Mouse (Mus musculus) heart, embryonic 12.5 days (tissue): Measurements from ENCODE around the gene Arl6ip4. TPM values are rescaled to one million over a fixed set of nuclear protein-coding genes. Genes with fewer than 3 reads are reported as not detected.

Experiments used
- ATAC-seq: fragments of 200-750 bp; cut with Nextera tagmentation; 2 replicates; pipeline ENCODE4 v1.8.0; 2017; ENCODE audit warnings: moderate TSS enrichment, moderate library complexity; ENCODE audit not compliant: insufficient number of reproducible peaks, low FRiP score
- H3K27ac ChIP-seq: fragments of 300-500 bp; sonication (generic); 2 replicates; pipeline ENCODE4 v1.5.1; 2016; ENCODE audit warnings: mild to moderate bottlenecking, moderate library complexity; ENCODE audit not compliant: poor library complexity, severe bottlenecking
- H3K27me3 ChIP-seq: fragments of 300-500 bp; sonication (generic); replicated peaks from 2 replicates; pipeline ENCODE4 v1.6.1; 2016; ENCODE audit warnings: mild to moderate bottlenecking, moderate library complexity
- H3K36me3 ChIP-seq: fragments of 300-500 bp; sonication (generic); 2 replicates; pipeline ENCODE4 v1.6.1; 2016; ENCODE audit warnings: mild to moderate bottlenecking, moderate library complexity
- H3K4me1 ChIP-seq: fragments of 300-500 bp; sonication (generic); replicated peaks from 2 replicates; pipeline ENCODE4 v1.6.1; 2016; ENCODE audit warnings: mild to moderate bottlenecking
- H3K4me2 ChIP-seq: fragments of 300-500 bp; sonication (generic); 2 replicates; pipeline ENCODE4 v1.6.1; 2016; ENCODE audit warnings: mild to moderate bottlenecking, moderate library complexity
- H3K4me3 ChIP-seq: fragments of 300-500 bp; sonication (generic); 2 replicates; pipeline ENCODE4 v1.5.1; 2016; ENCODE audit warnings: mild to moderate bottlenecking
- H3K9ac ChIP-seq: fragments of 300-500 bp; sonication (generic); 2 replicates; pipeline ENCODE4 v1.6.1; 2016; ENCODE audit warnings: mild to moderate bottlenecking, moderate library complexity
- H3K9me3 ChIP-seq: fragments of 300-500 bp; sonication (generic); replicated peaks from 2 replicates; pipeline ENCODE4 v1.6.1; 2016; ENCODE audit warnings: mild to moderate bottlenecking, moderate library complexity
- WGBS: fragments of 180-500 bp; shearing (Covaris S2); methylation state at CpG from one replicate; pipeline ENCODE4 v1.1.7; 2016; 5-methylcytosine and 5-hydroxymethylcytosine counted together
- polyA plus RNA-seq: library from polyadenylated mRNA; unstranded; fragments of >200 nt; fragmentation: Nextera tagmentation; extraction: Ambion mirVana; gene quantifications from 2 replicates; pipeline ENCODE4 v1.2.1, GENCODE M21; 2016

Arl6ip4 gene
- polyA plus RNA-seq, 1 experiment from 2014 or later, result 78.8 TPM

DNA sequence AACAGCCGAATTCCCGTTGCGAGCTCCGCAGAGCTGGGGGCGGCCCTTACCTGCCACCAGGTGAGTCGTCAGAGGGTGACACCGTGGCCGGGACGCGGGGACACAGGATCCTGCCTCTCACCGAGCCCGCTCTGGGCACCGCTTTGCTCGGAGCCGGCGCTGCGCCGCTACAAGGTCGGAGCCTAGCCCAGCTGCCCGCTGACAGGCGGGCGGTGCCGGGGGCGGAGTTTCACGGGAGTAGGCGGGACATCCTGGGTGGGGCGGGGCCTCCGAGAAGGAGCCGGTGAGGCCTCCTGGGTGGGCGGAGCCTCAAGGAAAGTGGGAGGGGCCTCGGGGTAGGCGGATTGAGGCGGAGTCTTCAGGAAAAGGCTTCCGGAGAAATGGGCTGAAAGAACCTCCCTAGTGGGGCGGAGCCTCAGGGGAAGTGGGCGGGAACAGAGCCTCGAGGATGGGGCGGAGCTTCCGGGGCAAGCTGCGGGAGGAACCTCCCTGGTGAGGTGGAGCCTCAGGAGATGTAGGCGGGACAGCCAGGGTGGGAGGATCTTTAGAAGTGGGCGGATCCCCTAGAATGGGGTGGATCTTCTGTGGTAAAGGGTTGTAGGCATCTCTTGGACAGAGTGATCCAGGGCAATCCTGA, 20.2 kb upstream of the Arl6ip4 start, which contains the start of gene Abcb9:
TSS of gene Abcb9 (minus strand) at position 203 of the 637 bp plus-strand sequence.
- no peaks in the 10 kb centered on the region for H3K36me3 ChIP-seq
- H3K27me3 ChIP-seq, result peaks cover 19% of the 10 kb centered on the region
- under 1% methylated on average over 42 of the region's 42 CpGs for WGBS
- H3K9me3 ChIP-seq, result no peaks in the 10 kb centered on the region
- H3K4me3 ChIP-seq, result peak within 1 kb of the TSS; percentile 57
- peak within 1 kb of the TSS; percentile 87 for H3K4me2 ChIP-seq
- H3K27ac ChIP-seq, result no peak within 1 kb of the TSS
- H3K9ac ChIP-seq, result peak within 1 kb of the TSS; percentile 72
- H3K4me1 ChIP-seq, result peaks cover 18% of the 10 kb centered on the region
- peak; percentile 90 for ATAC-seq

DNA sequence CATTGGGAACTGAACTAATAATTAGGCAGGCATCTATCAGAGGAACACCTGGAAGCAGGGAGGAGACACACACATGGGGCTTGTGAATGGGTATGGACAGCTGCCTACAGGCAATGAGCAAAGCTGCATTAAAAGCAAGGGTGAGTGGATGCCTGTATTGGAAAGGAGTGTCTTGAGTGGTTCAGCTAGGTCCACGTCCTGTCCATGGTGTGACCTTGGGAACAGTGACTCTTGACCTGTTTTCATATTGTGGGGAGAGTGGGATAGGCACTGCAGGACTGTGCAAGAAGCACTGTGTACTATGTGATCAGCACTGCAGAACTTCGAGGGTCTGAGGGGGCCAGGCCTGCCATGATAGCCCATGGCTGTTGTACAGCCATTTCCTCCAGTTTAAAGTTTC, 17.0 kb upstream of the Arl6ip4 start:
- 84% methylated on average over 2 of the region's 2 CpGs for WGBS
- H3K9me3 ChIP-seq, result no peaks in the 10 kb centered on the region
- no peak overlapping the region for H3K27ac ChIP-seq
- peaks cover 14% of the 10 kb centered on the region for H3K4me1 ChIP-seq
- no peak overlapping the region for H3K4me2 ChIP-seq
- H3K27me3 ChIP-seq, result peaks cover 13% of the 10 kb centered on the region
- H3K4me3 ChIP-seq, result no peak overlapping the region
- no peak overlapping the region for H3K9ac ChIP-seq
- no peaks in the 10 kb centered on the region for H3K36me3 ChIP-seq
- no peak for ATAC-seq

DNA sequence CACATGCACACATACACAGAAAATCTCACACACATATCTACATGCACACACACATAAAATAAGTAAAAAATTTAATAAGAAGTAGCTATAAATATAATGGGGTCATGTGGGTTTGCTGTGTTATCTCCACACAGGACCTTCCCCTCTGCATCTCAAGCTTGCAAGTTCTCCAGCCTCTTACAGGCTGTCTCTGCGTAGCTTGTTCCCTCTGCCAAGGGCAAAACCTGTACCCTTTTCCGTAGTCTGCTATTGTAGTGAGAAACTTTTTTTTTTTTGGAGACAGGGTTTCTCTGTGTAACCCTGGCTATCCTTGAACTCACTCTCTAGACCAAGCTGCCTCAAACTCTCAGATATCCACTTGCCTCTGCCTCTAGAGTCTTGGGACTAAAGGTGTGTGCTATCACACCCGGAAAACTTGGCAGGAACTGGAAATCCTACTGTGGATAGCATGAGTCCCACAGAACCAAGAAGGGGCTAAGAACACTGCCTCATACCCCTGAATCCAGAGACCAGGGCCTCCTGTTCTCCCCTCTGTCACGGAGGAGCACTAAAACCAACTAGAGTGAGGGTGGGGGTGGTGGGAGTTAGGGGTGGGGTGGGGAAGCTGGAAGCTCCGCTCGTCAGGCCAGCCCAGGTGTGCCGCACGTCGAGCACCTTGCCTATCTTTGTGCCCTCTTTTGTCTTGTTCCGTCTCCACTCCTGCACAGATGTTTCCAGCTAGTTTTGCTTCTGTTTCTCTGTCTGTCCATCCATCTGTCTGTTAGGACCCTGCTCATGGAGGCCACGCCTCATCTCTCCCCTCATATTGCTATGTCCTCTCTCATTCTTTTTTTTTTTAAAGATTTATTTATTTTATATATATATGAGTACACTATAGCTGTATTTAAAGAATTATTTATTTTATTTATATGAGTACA, 15.5 kb upstream of the Arl6ip4 start:
- peaks cover 4% of the 10 kb centered on the region; the same call in 1 of the 2 replicates for H3K36me3 ChIP-seq
- H3K9ac ChIP-seq, result no peak overlapping the region
- H3K27ac ChIP-seq, result no peak overlapping the region
- WGBS, result 86% methylated on average over 11 of the region's 11 CpGs
- no peaks in the 10 kb centered on the region for H3K27me3 ChIP-seq
- peaks cover 6% of the 10 kb centered on the region; the same call in 1 of the 2 replicates for H3K4me1 ChIP-seq
- H3K9me3 ChIP-seq, result no peaks in the 10 kb centered on the region
- ATAC-seq, result no peak
- H3K4me2 ChIP-seq, result no peak overlapping the region
- no peak overlapping the region for H3K4me3 ChIP-seq

DNA sequence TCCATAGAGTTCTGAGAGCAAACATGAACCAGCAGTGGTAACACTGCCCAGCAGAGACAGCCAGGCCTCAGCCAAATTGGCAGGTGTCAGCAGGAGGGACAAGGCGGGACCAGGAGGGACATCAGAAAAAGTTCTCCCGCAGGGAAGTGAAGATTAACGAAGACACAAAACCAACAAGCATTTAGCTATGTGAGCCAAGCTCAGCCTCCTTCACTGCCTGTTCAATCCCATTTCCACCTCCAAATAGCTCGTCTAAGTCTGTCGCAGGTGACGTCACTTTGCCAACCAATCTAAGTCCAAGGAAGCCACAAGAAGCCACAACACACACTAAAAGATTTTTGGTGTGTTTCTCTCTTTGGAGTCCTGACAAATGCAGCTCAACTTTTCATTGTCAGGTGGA, 13.6 kb upstream of the Arl6ip4 start:
- WGBS, result 76% methylated on average over 6 of the region's 6 CpGs
- Histone ChIP-seq H3K9ac (no peak overlapping the region), H3K9me3 (no peaks in the 10 kb centered on the region), H3K27me3 (no peaks in the 10 kb centered on the region), H3K4me1 (no peaks in the 10 kb centered on the region), H3K36me3 (peaks cover 4% of the 10 kb centered on the region; the same call in 1 of the 2 replicates), H3K4me2 (no peak overlapping the region), H3K27ac (no peak overlapping the region), H3K4me3 (no peak overlapping the region)
- ATAC-seq, result no peak

DNA sequence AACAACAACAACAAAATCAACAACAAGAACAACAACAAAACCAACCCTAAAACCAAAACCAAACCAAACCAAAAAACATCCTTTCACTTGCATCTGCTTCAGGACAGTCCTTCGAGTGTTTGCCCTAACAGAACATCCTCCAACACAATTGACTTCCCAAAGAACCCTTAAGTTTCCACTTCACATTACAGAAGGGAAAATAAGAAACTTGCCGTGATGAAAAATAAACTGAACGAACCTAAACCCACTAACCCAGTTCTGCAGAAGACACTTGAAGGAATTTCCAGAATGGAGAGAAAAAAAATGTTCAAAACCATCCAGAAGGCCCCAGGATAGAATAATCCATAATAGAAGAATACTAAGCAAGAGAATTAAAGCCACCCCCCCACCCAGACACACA, 12.9 kb upstream of the Arl6ip4 start:
- no peak overlapping the region for H3K4me2 ChIP-seq
- no peaks in the 10 kb centered on the region for H3K9me3 ChIP-seq
- no peak for ATAC-seq
- no peaks in the 10 kb centered on the region for H3K27me3 ChIP-seq
- H3K4me1 ChIP-seq, result no peaks in the 10 kb centered on the region
- H3K9ac ChIP-seq, result no peak overlapping the region
- no peak overlapping the region for H3K4me3 ChIP-seq
- WGBS, result 70% methylated on average over 3 of the region's 3 CpGs
- H3K36me3 ChIP-seq, result peaks cover 4% of the 10 kb centered on the region; the same call in 1 of the 2 replicates
- no peak overlapping the region for H3K27ac ChIP-seq

DNA sequence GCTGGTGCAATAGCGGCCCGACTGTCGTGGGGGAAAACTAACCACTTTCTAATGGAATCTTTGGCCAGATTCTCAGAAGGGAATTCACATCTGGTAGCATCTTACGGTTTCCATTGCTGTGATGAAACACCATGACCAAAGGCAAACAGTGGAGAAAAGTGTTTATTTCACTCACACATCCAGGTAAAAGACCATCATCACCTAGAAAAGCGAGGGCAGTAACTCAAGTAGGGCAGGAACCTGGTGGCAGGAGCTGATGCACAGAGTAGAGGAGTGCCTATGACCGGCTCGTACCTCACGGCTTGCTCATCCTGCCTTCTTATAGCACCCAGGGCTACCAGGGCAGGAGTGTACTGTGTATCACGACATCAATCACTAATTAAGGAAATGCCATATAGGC, 12.3 kb upstream of the Arl6ip4 start:
- H3K9me3 ChIP-seq, result no peaks in the 10 kb centered on the region
- 91% methylated on average over 9 of the region's 9 CpGs for WGBS
- no peak overlapping the region for H3K27ac ChIP-seq
- H3K36me3 ChIP-seq, result peaks cover 4% of the 10 kb centered on the region; the same call in 1 of the 2 replicates
- no peaks in the 10 kb centered on the region for H3K4me1 ChIP-seq
- no peaks in the 10 kb centered on the region for H3K27me3 ChIP-seq
- no peak overlapping the region for H3K4me3 ChIP-seq
- H3K9ac ChIP-seq, result no peak overlapping the region
- ATAC-seq, result no peak
- H3K4me2 ChIP-seq, result no peak overlapping the region

DNA sequence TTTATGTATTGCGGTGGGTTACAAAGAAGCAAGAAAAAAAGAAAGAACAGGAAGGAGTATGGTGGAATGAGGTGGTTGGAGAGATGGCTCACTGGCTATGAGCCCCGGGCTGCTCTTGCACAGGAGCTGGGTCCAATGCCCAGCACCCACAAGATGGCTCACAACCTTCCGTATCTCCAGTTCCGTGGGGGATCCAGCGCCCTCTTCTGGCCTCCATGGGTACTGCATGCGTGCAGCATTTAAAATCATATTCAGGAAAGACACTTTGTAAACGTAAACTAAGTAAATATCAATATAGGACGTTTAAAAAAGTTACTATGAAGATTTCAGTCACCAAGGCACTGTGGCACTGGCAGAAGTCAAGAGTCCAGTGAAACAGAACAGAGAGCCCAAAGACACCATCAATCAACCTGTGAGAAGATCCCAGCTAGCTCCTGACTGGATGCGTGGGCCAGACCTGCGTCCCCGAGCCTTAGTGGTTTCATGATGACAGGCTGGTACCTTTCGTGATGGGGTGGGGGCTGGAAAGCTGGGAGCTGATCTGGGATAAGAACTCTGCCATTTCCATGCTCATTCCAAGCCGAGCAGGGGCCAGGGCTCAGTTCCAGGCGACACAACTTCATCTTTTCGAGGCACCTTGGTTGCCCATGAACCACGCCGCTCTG, 4.7 kb upstream of the Arl6ip4 start:
- WGBS, result 28% methylated on average over 17 of the region's 17 CpGs
- peak overlapping the region; percentile 97 for H3K4me2 ChIP-seq
- no peaks in the 10 kb centered on the region for H3K27me3 ChIP-seq
- H3K27ac ChIP-seq, result peak overlapping the region; percentile 50
- H3K36me3 ChIP-seq, result peaks cover 12% of the 10 kb centered on the region; the same call in 1 of the 2 replicates
- H3K4me1 ChIP-seq, result peaks cover 32% of the 10 kb centered on the region
- peak overlapping the region; percentile 66 for H3K9ac ChIP-seq
- no peaks in the 10 kb centered on the region for H3K9me3 ChIP-seq
- H3K4me3 ChIP-seq, result peak overlapping the region; percentile 95
- no peak for ATAC-seq

DNA sequence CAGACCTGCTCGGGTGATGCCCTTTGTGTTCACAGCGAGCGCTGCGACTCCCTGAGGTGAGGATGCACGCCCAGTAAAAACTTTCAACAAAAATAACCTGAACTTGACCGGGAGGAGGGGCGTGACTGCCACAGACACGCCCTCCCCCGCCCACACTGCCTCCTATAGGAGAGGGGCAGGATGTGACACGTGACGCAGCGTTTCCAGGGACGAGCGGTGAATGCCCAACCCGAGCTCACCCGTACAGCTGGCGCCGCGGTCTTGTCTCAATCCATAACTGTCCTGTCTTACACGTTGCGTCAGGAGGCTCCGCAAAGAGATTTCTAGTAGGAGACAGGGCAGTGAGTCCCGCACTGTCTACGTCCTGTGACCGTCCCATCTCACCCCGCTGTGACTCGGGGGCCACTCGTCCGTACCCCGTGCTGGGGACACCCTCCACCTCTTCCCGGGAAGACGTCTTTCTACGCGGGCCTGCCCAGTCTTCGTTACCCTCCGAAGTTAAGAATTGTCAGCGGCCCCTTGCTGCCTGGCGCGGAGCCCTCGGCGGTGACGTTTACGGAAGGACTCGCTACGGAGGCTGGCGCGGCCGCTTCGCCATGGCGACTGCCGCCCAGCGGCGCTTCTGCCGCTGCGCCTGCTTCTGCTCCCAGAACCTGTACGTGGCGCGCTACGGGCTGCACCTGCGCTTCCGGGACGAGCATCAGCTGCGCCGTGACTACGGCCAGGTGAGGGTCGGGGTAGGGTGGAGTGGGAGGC, 4.0 kb upstream of the Arl6ip4 start, which contains the start of gene Ogfod2:
TSS of gene Ogfod2 (plus strand) at position 556 of the 756 bp plus-strand sequence.
- Histone ChIP-seq H3K27ac (peak within 1 kb of the TSS; percentile 86), H3K36me3 (peaks cover 12% of the 10 kb centered on the region; the same call in 1 of the 2 replicates), H3K4me1 (peaks cover 37% of the 10 kb centered on the region), H3K9ac (peak within 1 kb of the TSS; percentile 85), H3K4me3 (peak within 1 kb of the TSS; percentile 95), H3K4me2 (peak within 1 kb of the TSS; percentile 97), H3K9me3 (no peaks in the 10 kb centered on the region), H3K27me3 (no peaks in the 10 kb centered on the region)
- ATAC-seq, result peak; percentile 98
- WGBS, result 3% methylated on average over 66 of the region's 66 CpGs

DNA sequence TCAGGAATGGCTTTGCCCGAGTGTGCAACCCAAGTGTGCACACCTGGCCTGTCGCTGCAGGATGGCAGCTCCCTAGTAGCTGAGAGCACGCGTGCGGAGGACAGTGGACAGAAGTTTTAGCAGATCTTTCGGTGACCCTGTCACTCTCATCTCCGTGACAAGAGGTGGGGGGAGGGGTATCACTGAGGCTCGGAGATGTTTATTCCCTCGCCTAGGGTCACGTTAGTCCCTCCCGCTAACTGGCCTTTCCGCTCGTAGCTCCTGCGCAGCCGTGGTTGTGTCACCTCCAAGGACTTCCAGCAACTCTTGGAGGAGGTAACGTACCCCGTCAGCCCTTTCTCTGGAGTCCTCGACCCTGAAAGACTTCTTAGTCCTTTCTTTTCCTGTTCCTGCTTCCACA, 3.4 kb upstream of the Arl6ip4 start:
- Histone ChIP-seq H3K4me3 (peak overlapping the region; percentile 95), H3K36me3 (peaks cover 18% of the 10 kb centered on the region; the same call in 1 of the 2 replicates), H3K9ac (peak overlapping the region; percentile 85), H3K4me2 (peak overlapping the region; percentile 97), H3K27me3 (no peaks in the 10 kb centered on the region), H3K4me1 (peaks cover 43% of the 10 kb centered on the region), H3K9me3 (no peaks in the 10 kb centered on the region), H3K27ac (peak overlapping the region; percentile 86)
- no peak for ATAC-seq
- WGBS, result 1% methylated on average over 18 of the region's 18 CpGs

DNA sequence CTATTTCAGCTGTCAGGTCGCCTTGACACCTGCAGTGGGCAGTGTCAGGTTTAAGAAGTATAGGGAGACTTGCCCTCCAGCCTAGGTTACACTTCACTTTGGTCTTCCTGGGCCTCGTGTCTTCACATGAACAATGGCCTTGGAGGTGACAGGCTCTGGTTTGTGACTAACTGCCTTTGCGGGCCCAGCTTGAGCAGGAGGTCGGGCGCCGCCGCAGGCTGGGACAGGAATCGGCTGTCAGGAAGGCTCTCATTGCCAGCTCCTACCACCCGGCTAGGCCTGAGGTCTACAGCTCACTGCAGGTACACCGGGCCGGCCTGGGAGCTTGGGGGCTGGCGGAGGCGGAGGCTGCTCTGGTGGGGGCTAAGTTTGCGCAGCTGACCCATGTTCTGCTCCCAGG, 2.9 kb upstream of the Arl6ip4 start:
- no peak for ATAC-seq
- H3K36me3 ChIP-seq, result peaks cover 23% of the 10 kb centered on the region
- WGBS, result 21% methylated on average over 14 of the region's 14 CpGs
- peak overlapping the region; percentile 95 for H3K4me3 ChIP-seq
- H3K4me1 ChIP-seq, result peaks cover 46% of the 10 kb centered on the region
- H3K4me2 ChIP-seq, result peak overlapping the region; percentile 97
- H3K9ac ChIP-seq, result peak overlapping the region; percentile 85
- no peaks in the 10 kb centered on the region for H3K9me3 ChIP-seq
- no peaks in the 10 kb centered on the region for H3K27me3 ChIP-seq
- H3K27ac ChIP-seq, result peak overlapping the region; percentile 86
